Mouse (Mus musculus) ES-E14 (cell line): ENCODE data around the gene Plod3. TPM values are rescaled to one million over a fixed set of nuclear protein-coding genes. Genes with fewer than 3 reads are reported as not detected.

Experiments
- DNase-seq: peaks from one replicate; pipeline ENCODE4 v3.0.0-alpha.2; 2013; ENCODE audit warnings: low read depth, low spot score
- H3K27ac ChIP-seq: 2 replicates; pipeline ENCODE4 v1.5.1; 2012; ENCODE audit warnings: low read depth, mild to moderate bottlenecking, low read length, moderate library complexity, mixed read lengths; ENCODE audit not compliant: poor library complexity, insufficient read depth, severe bottlenecking
- H3K36me3 ChIP-seq: 2 replicates; pipeline ENCODE4 v1.6.1; 2012; ENCODE audit warnings: mild to moderate bottlenecking, low read length, moderate library complexity, mixed read lengths; ENCODE audit not compliant: control insufficient read depth, poor library complexity, insufficient read depth, severe bottlenecking
- H3K4me1 ChIP-seq, 2 experiments: fragments of 150-350 bp in 1 of 2; sonication (generic) in 1 of 2; 2 replicates each; pipeline ENCODE4 v1.6.1; 2012; ENCODE audit warnings: low read length in 2 of 2, mild to moderate bottlenecking in 1 of 2, mixed read lengths in 1 of 2; ENCODE audit not compliant: control insufficient read depth in 2 of 2, insufficient read depth in 2 of 2, poor library complexity in 1 of 2
- H3K4me3 ChIP-seq, 2 experiments: fragments of 150-350 bp in 1 of 2; sonication (generic) in 1 of 2; 2 replicates each; pipeline ENCODE4 v1.5.1; 2012; ENCODE audit warnings: low read length in 2 of 2, low read depth in 1 of 2, mild to moderate bottlenecking in 1 of 2, mixed read lengths in 1 of 2; ENCODE audit not compliant: insufficient read depth in 1 of 2, poor library complexity in 1 of 2, severe bottlenecking in 1 of 2
- H3K9ac ChIP-seq: 2 replicates; pipeline ENCODE4 v1.6.1; 2012; ENCODE audit warnings: low read depth, mild to moderate bottlenecking, low read length, mixed read lengths; ENCODE audit not compliant: poor library complexity, insufficient read depth, severe bottlenecking
- H3K9me3 ChIP-seq: fragments of 150-350 bp; sonication (generic); 2 replicates; pipeline ENCODE4 v1.6.1; 2012; ENCODE audit warnings: low read depth, mild to moderate bottlenecking, low read length; ENCODE audit not compliant: control insufficient read depth, insufficient read depth
- CHD2 ChIP-seq: IDR thresholded peaks from 2 replicates; pipeline ENCODE4 v1.6.1; 2014; ENCODE audit warnings: mild to moderate bottlenecking, low read depth, low read length, inconsistent platforms
- HCFC1 ChIP-seq: IDR thresholded peaks from 2 replicates; pipeline ENCODE4 v1.6.1; 2012; ENCODE audit warnings: low read length, inconsistent platforms, borderline replicate concordance; ENCODE audit not compliant: insufficient read depth
- MAFK ChIP-seq: IDR thresholded peaks from 2 replicates; pipeline ENCODE4 v1.6.1; 2014; ENCODE audit warnings: mild to moderate bottlenecking, low read depth, low read length, inconsistent platforms; ENCODE audit not compliant: insufficient read depth
- ZC3H11A ChIP-seq: IDR thresholded peaks from 2 replicates; pipeline ENCODE4 v1.6.1; 2012; ENCODE audit warnings: low read depth, mild to moderate bottlenecking, inconsistent platforms, low read length, borderline replicate concordance
- ZNF384 ChIP-seq: IDR thresholded peaks from 2 replicates; pipeline ENCODE4 v1.6.1; 2012; ENCODE audit warnings: low read depth, low read length, inconsistent platforms
- in situ Hi-C, 2 experiments: fragments of 600-800 bp; cut with MboI; formaldehyde crosslinking; loops; one replicate each; pipeline ENCODE4 v1.15.1; 2025; ENCODE audit warnings: low sequenced_read_pairs in 2 of 2, inconsistent platforms in 1 of 2; ENCODE audit not compliant: unreplicated experiment in 2 of 2
- total RNA-seq: library from RNA; depleted of rRNA; stranded (reverse); fragments of 300-350 nt; gene quantifications from 2 replicates; pipeline ENCODE4 v1.2.3, GENCODE M21; 2012

Gene Plod3
- total RNA-seq, 1 experiment = 155 TPM

GRCm38 (mm10) chr5:136953440-136953951 lies 33.3 kb upstream of the Plod3 start:
- no peak for TF ChIP-seq ZC3H11A
- TF ChIP-seq CHD2 = no peak
- TF ChIP-seq ZNF384 = peak; percentile 91
- no peaks in the 10 kb centered on the region for H3K9me3 ChIP-seq
- peaks cover 1% of the 10 kb centered on the region; the same call in 1 of the 2 replicates for H3K36me3 ChIP-seq
- in situ Hi-C loops = no loop called here
- H3K27ac ChIP-seq = peak overlapping the region; percentile 11; the same call in 1 of the 2 replicates
- H3K4me1 ChIP-seq = peaks cover 4 to 19% of the 10 kb centered on the region in 2 experiments; a peak in 3 of 4 replicates
- DNase-seq = no peak
- peak overlapping the region; percentile 77 for H3K9ac ChIP-seq
- H3K4me3 ChIP-seq = peak overlapping the region; percentile 84 to 95

GRCm38 (mm10) chr5:136955622-136956021 lies 31.2 kb upstream of the Plod3 start:
- no peak overlapping the region for H3K4me3 ChIP-seq
- no peaks in the 10 kb centered on the region for H3K9me3 ChIP-seq
- TF ChIP-seq ZC3H11A (no peak), CHD2 (no peak), ZNF384 (no peak), HCFC1 (no peak), MAFK (no peak)
- in situ Hi-C loops = no loop called here
- DNase-seq = no peak
- no peak overlapping the region for H3K9ac ChIP-seq
- H3K27ac ChIP-seq = no peak overlapping the region
- peaks cover 1% of the 10 kb centered on the region; the same call in 1 of the 2 replicates for H3K36me3 ChIP-seq
- H3K4me1 ChIP-seq = peaks cover 4 to 19% of the 10 kb centered on the region in 2 experiments; a peak in 3 of 4 replicates

GRCm38 (mm10) chr5:136957250-136957649 lies 29.6 kb upstream of the Plod3 start:
- no peak overlapping the region for H3K27ac ChIP-seq
- H3K4me3 ChIP-seq = no peak overlapping the region
- in situ Hi-C loops = no loop called here
- peaks cover 8 to 9% of the 10 kb centered on the region in 2 experiments; a peak in 2 of 4 replicates for H3K4me1 ChIP-seq
- no peak for DNase-seq
- TF ChIP-seq CHD2 (no peak), HCFC1 (no peak), ZNF384 (no peak), ZC3H11A (no peak)
- no peak overlapping the region for H3K9ac ChIP-seq
- H3K36me3 ChIP-seq = peaks cover 1% of the 10 kb centered on the region; the same call in 1 of the 2 replicates
- H3K9me3 ChIP-seq = no peaks in the 10 kb centered on the region

GRCm38 (mm10) chr5:136958991-136959605 lies 27.7 kb upstream of the Plod3 start:
- in situ Hi-C loops = no loop called here
- no peak for DNase-seq
- Histone ChIP-seq H3K9me3 (no peaks in the 10 kb centered on the region), H3K4me3 (no peak overlapping the region), H3K9ac (no peak overlapping the region; the same call in 1 of the 2 replicates), H3K27ac (no peak overlapping the region), H3K4me1 (peaks cover 11 to 14% of the 10 kb centered on the region in 2 experiments; a peak in 3 of 4 replicates), H3K36me3 (peaks cover 13% of the 10 kb centered on the region)
- no peak for TF ChIP-seq MAFK
- TF ChIP-seq CHD2 = no peak
- TF ChIP-seq ZC3H11A = no peak
- no peak for TF ChIP-seq ZNF384

- Histone ChIP-seq H3K27ac (no peak overlapping the region), H3K4me3 (no peak overlapping the region), H3K9me3 (no peaks in the 10 kb centered on the region), H3K4me1 (peaks cover 11 to 13% of the 10 kb centered on the region in 2 experiments; a peak in 3 of 4 replicates), H3K36me3 (peaks cover 20% of the 10 kb centered on the region), H3K9ac (no peak overlapping the region)
- no peak for DNase-seq
- in situ Hi-C loops = no loop called here
- TF ChIP-seq ZNF384 (no peak), HCFC1 (no peak), CHD2 (no peak), ZC3H11A (no peak), MAFK (no peak)
Measured at GRCm38 (mm10) chr5:136960053-136960452, 26.8 kb upstream of the Plod3 start.
